Mouse (Mus musculus) spleen, postnatal 10 days (tissue): Measurements from ENCODE around the gene Zfp367.

Experiments used
- DNase-seq, 2 experiments: peaks; one replicate each; pipeline ENCODE4 v3.0.0; 2021 to 2022; ENCODE audit warnings: low spot score in 2 of 2

The Zfp367 gene

GRCm38 (mm10) chr13:64153083-64153682 is at the start of gene Zfp367:
Gene Zfp367, minus strand, starts transcription at chr13:64153202.
- DNase-seq, result peak; percentile 95 to 98

- DNase-seq, result no peak
These were observed 47.9 kb upstream of the Zfp367 start for GRCm38 (mm10) chr13:64200911-64201310.

GRCm38 (mm10) chr13:64198310-64198709 is 45.3 kb upstream of the Zfp367 start:
- DNase-seq, result no peak

GRCm38 (mm10) chr13:64197899-64198298 is 44.9 kb upstream of the Zfp367 start:
- DNase-seq, result no peak

- DNase-seq, result no peak
These were observed 34.1 kb upstream of the Zfp367 start for GRCm38 (mm10) chr13:64187065-64187464.

GRCm38 (mm10) chr13:64186516-64186915 is 33.5 kb upstream of the Zfp367 start:
- DNase-seq, result no peak

GRCm38 (mm10) chr13:64185586-64185985 is 32.6 kb upstream of the Zfp367 start:
- no peak for DNase-seq

GRCm38 (mm10) chr13:64185176-64185575 is 32.2 kb upstream of the Zfp367 start:
- DNase-seq, result no peak

- no peak for DNase-seq
These were observed 31.4 kb upstream of the Zfp367 start for GRCm38 (mm10) chr13:64184361-64184760.

- no peak for DNase-seq
These were observed 30.6 kb upstream of the Zfp367 start for GRCm38 (mm10) chr13:64183583-64183982.

GRCm38 (mm10) chr13:64182091-64182490 is 29.1 kb upstream of the Zfp367 start:
- no peak for DNase-seq

- DNase-seq, result peak; percentile 32 to 70
These were observed 27.9 kb upstream of the Zfp367 start for GRCm38 (mm10) chr13:64180888-64181287.

- DNase-seq, result peak in 1 of 2 experiments; percentile 9
These were observed 27.3 kb upstream of the Zfp367 start for GRCm38 (mm10) chr13:64180300-64180699.

- peak in 1 of 2 experiments; percentile 10 for DNase-seq
These were observed 26.0 kb upstream of the Zfp367 start for GRCm38 (mm10) chr13:64178746-64179652.

GRCm38 (mm10) chr13:64178000-64178399 is 25.0 kb upstream of the Zfp367 start:
- DNase-seq, result peak in 1 of 2 experiments; percentile 6

- peak in 1 of 2 experiments; percentile 7 for DNase-seq
These were observed 16.7 kb upstream of the Zfp367 start for GRCm38 (mm10) chr13:64169746-64170145.

GRCm38 (mm10) chr13:64163147-64163715 is 10.2 kb upstream of the Zfp367 start:
- DNase-seq, result no peak

GRCm38 (mm10) chr13:64162626-64163025 is 9.6 kb upstream of the Zfp367 start:
- DNase-seq, result peak in 1 of 2 experiments; percentile 29

- DNase-seq, result no peak
These were observed 9.1 kb upstream of the Zfp367 start for GRCm38 (mm10) chr13:64161916-64162611.

- DNase-seq, result peak; percentile 97 to 99
These were observed 8.5 kb upstream of the Zfp367 start, which contains the start of gene Habp4 for GRCm38 (mm10) chr13:64161548-64161915. Gene Habp4, plus strand, starts transcription at chr13:64161824.

- no peak for DNase-seq
These were observed 4.0 kb upstream of the Zfp367 start for GRCm38 (mm10) chr13:64156966-64157365.

GRCm38 (mm10) chr13:64155171-64155571 is 2.2 kb upstream of the Zfp367 start:
- no peak for DNase-seq
